Mouse (Mus musculus): Measurements from ENCODE around the gene Adamts16. TPM values are rescaled to one million over a fixed set of nuclear protein-coding genes. Genes with fewer than 3 reads are reported as not detected.

Adamts16 gene
- polyA plus RNA-seq, 1 experiment = not detected

GRCm38 (mm10) chr13:70680316-70680715 lies 161.3 kb downstream of the Adamts16 start:
- Histone ChIP-seq H3K9me3 (replicated peaks; ENCODE audit: control insufficient read depth, insufficient read depth, low read length, poor library complexity, severe bottlenecking) (no peaks in the 10 kb centered on the region), H3K4me3 (ENCODE audit: low read depth, low read length) (no peak overlapping the region)
- no peak for TF ChIP-seq EP300 (IDR thresholded peaks at IDR 0.05; ENCODE audit: insufficient read depth, low read depth, low read length)
- no peak for TF ChIP-seq CTCF (IDR thresholded peaks at IDR 0.05; ENCODE audit: low read depth, low read length)
- no peak for TF ChIP-seq POLR2A (IDR thresholded peaks at IDR 0.05; ENCODE audit: insufficient read depth, low read length)

More at GRCm38 (mm10) chr13:70680316-70680715, 161.3 kb downstream of the Adamts16 start:
- no peak overlapping the region for H3K27ac ChIP-seq (ENCODE audit: insufficient read depth, low read length)
- no peaks in the 10 kb centered on the region; the same call in 1 of the 2 replicates for H3K27me3 ChIP-seq (ENCODE audit: control insufficient read depth, insufficient read depth, low read length, poor library complexity, severe bottlenecking)
- H3K9ac ChIP-seq (ENCODE audit: low read depth, poor library complexity, severe bottlenecking) = no peak overlapping the region
- H3K4me1 ChIP-seq (ENCODE audit: control insufficient read depth, insufficient read depth, low read length) = no peaks in the 10 kb centered on the region
- no peaks in the 10 kb centered on the region for H3K36me3 ChIP-seq (ENCODE audit: control insufficient read depth, insufficient read depth, low read length, poor library complexity, severe bottlenecking)

Other genes starting within 250 kb of the Adamts16 start
- gene Ice1, start 204.2 kb downstream of the Adamts16 start, polyA plus RNA-seq (2011; ENCODE audit: insufficient read depth, insufficient read length, low read depth, missing spikeins) = 40.2 and 42.3 TPM in 2 replicates